Mouse (Mus musculus) fibroblast of lung, adult 2 months (primary cell): ENCODE measurements at regions not wholly inside any gene's neighbourhood (a gene's known extent, or its start where the extent isn't known, plus 50 kb on each side); places are given as distances from the start of the nearest gene placed in this dataset.
A peak's percentile ranks its signal among the peaks of the same experiment; 100 is the strongest.

ENCODE experiments used
- DNase-seq: peaks from one replicate; pipeline ENCODE4 v3.0.0-alpha.2; 2011; ENCODE audit warnings: low read depth

- no peak for DNase-seq
These were observed 157.6 kb upstream of the Kif2a start for GRCm38 (mm10) chr13:107179551-107179950.

GRCm38 (mm10) chr13:107177595-107177994 lies 155.7 kb upstream of the Kif2a start:
- no peak for DNase-seq

GRCm38 (mm10) chr13:107175891-107176290 lies 154.0 kb upstream of the Kif2a start:
- DNase-seq = no peak

- peak; percentile 50 for DNase-seq
These were observed 146.7 kb upstream of the Kif2a start for GRCm38 (mm10) chr13:107168599-107169149.

- no peak for DNase-seq
These were observed 146.1 kb upstream of the Kif2a start for GRCm38 (mm10) chr13:107167856-107168598.

- DNase-seq = no peak
These were observed 129.6 kb upstream of the Kif2a start for GRCm38 (mm10) chr13:107151548-107151947.

GRCm38 (mm10) chr13:107141209-107141608 lies 119.3 kb upstream of the Kif2a start:
- no peak for DNase-seq

- DNase-seq = no peak
These were observed 112.2 kb upstream of the Kif2a start for GRCm38 (mm10) chr13:107134125-107134524.

- no peak for DNase-seq
These were observed 104.7 kb upstream of the Kif2a start for GRCm38 (mm10) chr13:107126636-107127035.

GRCm38 (mm10) chr13:107124130-107124668 lies 102.3 kb upstream of the Kif2a start:
- DNase-seq = no peak

- peak; percentile 67 for DNase-seq
These were observed 92.2 kb upstream of the Kif2a start for GRCm38 (mm10) chr13:107113949-107114690.

GRCm38 (mm10) chr13:107108045-107108444 lies 86.1 kb upstream of the Kif2a start:
- DNase-seq = no peak

GRCm38 (mm10) chr13:107107572-107107971 lies 85.6 kb upstream of the Kif2a start:
- DNase-seq = no peak

- no peak for DNase-seq
These were observed 83.6 kb upstream of the Kif2a start for GRCm38 (mm10) chr13:107105510-107105909.

GRCm38 (mm10) chr13:107101598-107101997 lies 79.7 kb upstream of the Kif2a start:
- peak; percentile 56 for DNase-seq

GRCm38 (mm10) chr13:107100852-107101325 lies 79.0 kb upstream of the Kif2a start:
- DNase-seq = no peak

- no peak for DNase-seq
These were observed 78.2 kb upstream of the Kif2a start for GRCm38 (mm10) chr13:107100116-107100515.

- DNase-seq = no peak
These were observed 75.1 kb upstream of the Kif2a start for GRCm38 (mm10) chr13:107097005-107097404.

GRCm38 (mm10) chr13:107094976-107095716 lies 73.2 kb upstream of the Kif2a start:
- DNase-seq = peak; percentile 54

- DNase-seq = no peak
These were observed 72.6 kb upstream of the Kif2a start for GRCm38 (mm10) chr13:107094487-107094886.

GRCm38 (mm10) chr13:107093683-107094082 lies 71.8 kb upstream of the Kif2a start:
- no peak for DNase-seq

- no peak for DNase-seq
These were observed 66.3 kb upstream of the Kif2a start for GRCm38 (mm10) chr13:107088198-107088597.
